Mouse (Mus musculus) CH12.LX (cell line): ENCODE results near the gene Hnf1a. TPM values are rescaled to one million over a fixed set of nuclear protein-coding genes. Genes with fewer than 3 reads are reported as not detected.

ENCODE experiments used
- DNase-seq: peaks from one replicate; pipeline ENCODE4 v3.0.0-alpha.2; 2013; ENCODE audit errors: extremely low read depth
- H3K27ac ChIP-seq: 2 replicates; pipeline ENCODE4 v1.5.1; 2012; ENCODE audit warnings: low read depth, mild to moderate bottlenecking, control low read depth, moderate library complexity; ENCODE audit not compliant: insufficient read depth
- H3K27me3 ChIP-seq: replicated peaks from 2 replicates; pipeline ENCODE3; 2012; ENCODE audit warnings: inconsistent platforms
- H3K36me3 ChIP-seq, 2 experiments: replicated peaks in 1 of 2; 2 replicates each; pipeline versions ENCODE3 to v1.6.1; 2012; ENCODE audit warnings: inconsistent platforms in 1 of 2, low read length in 1 of 2, mild to moderate bottlenecking in 1 of 2, mixed read lengths in 1 of 2, moderate library complexity in 1 of 2; ENCODE audit not compliant: control insufficient read depth in 1 of 2, insufficient read depth in 1 of 2
- H3K4me1 ChIP-seq, 2 experiments: 2 replicates each; pipeline ENCODE4 v1.6.1; 2012; ENCODE audit warnings: inconsistent platforms in 1 of 2, moderate library complexity in 1 of 2; ENCODE audit not compliant: insufficient read depth in 2 of 2, control insufficient read depth in 1 of 2
- H3K4me2 ChIP-seq: 2 replicates; pipeline ENCODE4 v1.6.1; 2012; ENCODE audit warnings: low read depth, mild to moderate bottlenecking, control low read depth; ENCODE audit not compliant: poor library complexity, insufficient read depth, severe bottlenecking
- H3K4me3 ChIP-seq, 3 experiments: fragments of 150-350 bp in 1 of 3; sonication (generic) in 1 of 3; replicated peaks in 1 of 3; 2 replicates each; pipeline versions ENCODE3 to v1.5.1; 2011 to 2012; ENCODE audit warnings: low read depth in 2 of 3, low read length in 2 of 3, mild to moderate bottlenecking in 2 of 3, moderate library complexity in 2 of 3, control low read depth in 1 of 3, improper control_type of control experiment in 1 of 3, inconsistent platforms in 1 of 3, mixed read lengths in 1 of 3; ENCODE audit not compliant: poor library complexity in 1 of 3
- H3K79me2 ChIP-seq: replicated peaks from 2 replicates; pipeline ENCODE4 v1.6.1; 2012; ENCODE audit warnings: mild to moderate bottlenecking, moderate library complexity; ENCODE audit not compliant: control insufficient read depth, poor library complexity, insufficient read depth, severe bottlenecking; ENCODE audit errors: extremely low read depth
- H3K9ac ChIP-seq: 2 replicates; pipeline ENCODE4 v1.6.1; 2012; ENCODE audit warnings: low read depth, mild to moderate bottlenecking, control low read depth, moderate library complexity; ENCODE audit not compliant: insufficient read depth
- H3K9me3 ChIP-seq: replicated peaks from 2 replicates; pipeline ENCODE3; 2012; ENCODE audit warnings: low read length, inconsistent platforms, mixed read lengths
- BHLHE40 ChIP-seq: IDR thresholded peaks from 2 replicates; pipeline ENCODE4 v1.6.1; 2011; ENCODE audit warnings: mild to moderate bottlenecking, low read depth, low read length, improper control_type of control experiment
- CHD1 ChIP-seq: IDR thresholded peaks from 2 replicates; pipeline ENCODE4 v1.6.1; 2012; ENCODE audit warnings: low read depth, low read length, improper control_type of control experiment, inconsistent platforms
- CHD2 ChIP-seq: IDR thresholded peaks from 2 replicates; pipeline ENCODE4 v1.6.1; 2011; ENCODE audit warnings: low read length, improper control_type of control experiment
- CTCF ChIP-seq, 2 experiments: IDR thresholded peaks in 1 of 2; conservative IDR thresholded peaks in 1 of 2; 2 replicates each; pipeline ENCODE4 v1.5.1; 2011 to 2012; ENCODE audit warnings: low read depth in 2 of 2, low read length in 2 of 2, improper control_type of control experiment in 1 of 2, inconsistent platforms in 1 of 2, mild to moderate bottlenecking in 1 of 2, moderate library complexity in 1 of 2
- ELF1 ChIP-seq: IDR thresholded peaks from 2 replicates; pipeline ENCODE4 v1.6.1; 2014; ENCODE audit warnings: low read depth, mild to moderate bottlenecking, inconsistent platforms, low read length, improper control_type of control experiment
- GABPA ChIP-seq: IDR thresholded peaks from 2 replicates; pipeline ENCODE4 v1.6.1; 2012; ENCODE audit warnings: low read depth, low read length, improper control_type of control experiment, inconsistent platforms; ENCODE audit not compliant: insufficient replicate concordance
- HCFC1 ChIP-seq: IDR thresholded peaks from 2 replicates; pipeline ENCODE4 v1.6.1; 2012; ENCODE audit warnings: low read depth, mild to moderate bottlenecking, inconsistent platforms, low read length, improper control_type of control experiment
- IRF4 ChIP-seq: IDR thresholded peaks from 2 replicates; pipeline ENCODE4 v1.6.1; 2014; ENCODE audit warnings: low read depth, mild to moderate bottlenecking, inconsistent platforms, low read length, improper control_type of control experiment
- JUND ChIP-seq: conservative IDR thresholded peaks from 2 replicates; pipeline ENCODE4 v1.6.1; 2011; ENCODE audit warnings: low read depth, low read length, improper control_type of control experiment
- MAX ChIP-seq: IDR thresholded peaks from 2 replicates; pipeline ENCODE4 v1.6.1; 2011; ENCODE audit warnings: low read length, improper control_type of control experiment
- MEF2A ChIP-seq: IDR thresholded peaks from 2 replicates; pipeline ENCODE4 v1.6.1; 2014; ENCODE audit warnings: low read depth, mild to moderate bottlenecking, inconsistent platforms, low read length, improper control_type of control experiment, borderline replicate concordance
- MXI1 ChIP-seq: IDR thresholded peaks from 2 replicates; pipeline ENCODE4 v1.6.1; 2011; ENCODE audit warnings: mild to moderate bottlenecking, low read depth, low read length, improper control_type of control experiment
- MYC ChIP-seq: IDR thresholded peaks from 2 replicates; pipeline ENCODE4 v1.6.1; 2011; ENCODE audit warnings: low read depth, mild to moderate bottlenecking, improper control_type of control experiment, low read length
- NELFE ChIP-seq: IDR thresholded peaks from 2 replicates; pipeline ENCODE4 v1.6.1; 2011; ENCODE audit warnings: low read depth, low read length, improper control_type of control experiment
- NRF1 ChIP-seq: IDR thresholded peaks from 2 replicates; pipeline ENCODE4 v1.6.1; 2014; ENCODE audit warnings: low read depth, mild to moderate bottlenecking, inconsistent platforms, low read length, improper control_type of control experiment, moderate library complexity
- POLR2A ChIP-seq: IDR thresholded peaks from 2 replicates; pipeline ENCODE4 v1.6.1; 2011; ENCODE audit warnings: low read depth, mild to moderate bottlenecking, improper control_type of control experiment, low read length
- POLR2AphosphoS2 ChIP-seq: IDR thresholded peaks from 2 replicates; pipeline ENCODE4 v1.6.1; 2011; ENCODE audit warnings: low read depth, low read length, improper control_type of control experiment
- RAD21 ChIP-seq: IDR thresholded peaks from 2 replicates; pipeline ENCODE4 v1.6.1; 2011; ENCODE audit warnings: low read depth, mild to moderate bottlenecking, low read length, improper control_type of control experiment, moderate library complexity
- RCOR1 ChIP-seq: conservative IDR thresholded peaks from 2 replicates; pipeline ENCODE4 v1.6.1; 2012; ENCODE audit warnings: low read depth, mild to moderate bottlenecking, inconsistent platforms, low read length, improper control_type of control experiment
- SMC3 ChIP-seq: IDR thresholded peaks from 2 replicates; pipeline ENCODE4 v1.6.1; 2011; ENCODE audit warnings: low read depth, low read length, improper control_type of control experiment
- TBP ChIP-seq: conservative IDR thresholded peaks from 2 replicates; pipeline ENCODE4 v1.6.1; 2011; ENCODE audit warnings: low read depth, low read length, improper control_type of control experiment
- TCF12 ChIP-seq: IDR thresholded peaks from 2 replicates; pipeline ENCODE4 v1.6.1; 2014; ENCODE audit warnings: low read depth, mild to moderate bottlenecking, inconsistent platforms, low read length, improper control_type of control experiment
- USF1 ChIP-seq: IDR thresholded peaks from 2 replicates; pipeline ENCODE4 v1.6.1; 2014; ENCODE audit warnings: low read depth, mild to moderate bottlenecking, inconsistent platforms, low read length, improper control_type of control experiment
- USF2 ChIP-seq: conservative IDR thresholded peaks from 2 replicates; pipeline ENCODE4 v1.6.1; 2011; ENCODE audit warnings: low read depth, low read length, improper control_type of control experiment
- ZC3H11A ChIP-seq: IDR thresholded peaks from 2 replicates; pipeline ENCODE4 v1.6.1; 2012; ENCODE audit warnings: low read depth, mild to moderate bottlenecking, inconsistent platforms, low read length, improper control_type of control experiment
- ZKSCAN1 ChIP-seq: IDR thresholded peaks from 2 replicates; pipeline ENCODE4 v1.6.1; 2012; ENCODE audit warnings: low read depth, inconsistent platforms, low read length, improper control_type of control experiment, borderline replicate concordance
- ZNF384 ChIP-seq: IDR thresholded peaks from 2 replicates; pipeline ENCODE4 v1.6.1; 2012; ENCODE audit warnings: low read depth, low read length, improper control_type of control experiment, inconsistent platforms
- dilution Hi-C: fragments of 300-500 bp; cut with MboI; formaldehyde crosslinking; loops from 2 replicates; pipeline ENCODE4 v1.14.3; 2020; ENCODE audit warnings: low sequenced_read_pairs; ENCODE audit not compliant: extremely low pct_unique_long_range_greater_than_20kb, extremely low pct_ligation_motif_present
- in situ Hi-C: fragments of 300-500 bp; cut with MboI; formaldehyde crosslinking; loops from 3 replicates; pipeline ENCODE4 v1.14.3; 2019; ENCODE audit warnings: low sequenced_read_pairs, low pct_ligation_motif_present, low pct_unique_long_range_greater_than_20kb, mixed read lengths
- polyA plus RNA-seq: library from polyadenylated mRNA; unstranded; fragments of >175 nt; gene quantifications from 2 replicates; pipeline ENCODE4 v1.2.1, GENCODE M21; 2012; ENCODE audit warnings: low read depth; ENCODE audit not compliant: insufficient read length
- total RNA-seq, 2 experiments: library from RNA; depleted of rRNA; stranded (reverse); fragments of 300-350 nt in 1 of 2; fragments of >200 nt in 1 of 2; gene quantifications; 2 replicates each; pipeline ENCODE4 v1.2.3; 2012 to 2014

Hnf1a gene
- not detected in 2 replicates for total RNA-seq (2012; rRNA removed)
- total RNA-seq (2014; rRNA removed): not detected in 2 replicates
- polyA plus RNA-seq: not detected in 2 replicates

- peaks cover 15% of the 10 kb centered on the region for H3K27me3 ChIP-seq
- H3K79me2 ChIP-seq: no peaks in the 10 kb centered on the region
- dilution Hi-C loops: no loop called here
- peaks cover 8 to 25% of the 10 kb centered on the region in 2 experiments for H3K4me1 ChIP-seq
- H3K9ac ChIP-seq: no peak within 1 kb of the TSS
- no peak for DNase-seq
- no peaks in the 10 kb centered on the region for H3K9me3 ChIP-seq
- no peaks in the 10 kb centered on the region for H3K36me3 ChIP-seq
- H3K27ac ChIP-seq: no peak within 1 kb of the TSS
- no peak for TF ChIP-seq HCFC1
- TF ChIP-seq MXI1: no peak
- no peak for TF ChIP-seq TBP
- no peak for TF ChIP-seq POLR2A
- TF ChIP-seq TCF12: no peak
- no peak for TF ChIP-seq POLR2AphosphoS2
- no peak for TF ChIP-seq RAD21
- TF ChIP-seq GABPA: no peak
- TF ChIP-seq ZC3H11A: no peak
- no peak for TF ChIP-seq ZNF384
- no peak for TF ChIP-seq IRF4
- TF ChIP-seq ELF1: no peak
- TF ChIP-seq MAX: no peak
- no peak for TF ChIP-seq NRF1
- no peak for TF ChIP-seq SMC3
- TF ChIP-seq, all 38 proteins: peak for 0
- H3K4me3 ChIP-seq: no peak within 1 kb of the TSS
- in situ Hi-C loops: loop anchor here (10.0 kb wide), 1 partner anchor 134 kb away; no protein-coding TSS in a partner anchor
- no peak within 1 kb of the TSS for H3K4me2 ChIP-seq
Observed at GRCm38 (mm10) chr5:114970824-114971227, at the start of gene Hnf1a. Hnf1a (minus strand) TSS chr5:114971094.

- in situ Hi-C loops: no loop called here
- Histone ChIP-seq H3K9me3 (no peaks in the 10 kb centered on the region), H3K9ac (no peak overlapping the region), H3K36me3 (peaks cover 2 to 17% of the 10 kb centered on the region in 2 experiments), H3K4me2 (no peak overlapping the region), H3K27me3 (no peaks in the 10 kb centered on the region), H3K79me2 (peaks cover 75% of the 10 kb centered on the region), H3K27ac (no peak overlapping the region), H3K4me1 (peaks cover 9 to 43% of the 10 kb centered on the region in 2 experiments), H3K4me3 (no peak overlapping the region)
- no peak for DNase-seq
- no peak for TF ChIP-seq MYC
- no peak for TF ChIP-seq USF1
- no peak for TF ChIP-seq POLR2A
- TF ChIP-seq USF2: no peak
- no peak for TF ChIP-seq ELF1
- no peak for TF ChIP-seq CHD1
- TF ChIP-seq JUND: no peak
- TF ChIP-seq ZKSCAN1: no peak
- TF ChIP-seq SMC3: no peak
- no peak for TF ChIP-seq MAX
- TF ChIP-seq MEF2A: no peak
- TF ChIP-seq RCOR1: no peak
- TF ChIP-seq BHLHE40: no peak
- no peak for TF ChIP-seq NELFE
- no peak for TF ChIP-seq CTCF (conservative IDR thresholded peaks at IDR 0.05 in 1 of 2, IDR thresholded peaks at IDR 0.05 in 1 of 2; ENCODE audit: low read depth in 2 of 2, low read length in 2 of 2)
- TF ChIP-seq IRF4: no peak
- no peak for TF ChIP-seq CHD2
- dilution Hi-C loops: no loop called here
Observed at GRCm38 (mm10) chr5:115018813-115019212, 47.9 kb upstream of the Hnf1a start.
